Mouse (Mus musculus) B cell, adult (primary cell): ENCODE data around the gene Slc9a7. TPM values are rescaled to one million over a fixed set of nuclear protein-coding genes. Genes with fewer than 3 reads are reported as not detected.

Source experiments
- total RNA-seq: library from RNA; stranded (reverse); gene quantifications from 4 replicates; pipeline ENCODE4 v1.2.4, GENCODE M21; 2023; ENCODE audit not compliant: inconsistent age

Slc9a7 gene
- 75.5 to 91.2 TPM (median 81.3 TPM) in 4 replicates for total RNA-seq

GRCm38 (mm10) chrX:20291282-20292039 lies at the start of gene Slc9a7:
Gene Slc9a7, minus strand, starts transcription at chrX:20291807.

DNA sequence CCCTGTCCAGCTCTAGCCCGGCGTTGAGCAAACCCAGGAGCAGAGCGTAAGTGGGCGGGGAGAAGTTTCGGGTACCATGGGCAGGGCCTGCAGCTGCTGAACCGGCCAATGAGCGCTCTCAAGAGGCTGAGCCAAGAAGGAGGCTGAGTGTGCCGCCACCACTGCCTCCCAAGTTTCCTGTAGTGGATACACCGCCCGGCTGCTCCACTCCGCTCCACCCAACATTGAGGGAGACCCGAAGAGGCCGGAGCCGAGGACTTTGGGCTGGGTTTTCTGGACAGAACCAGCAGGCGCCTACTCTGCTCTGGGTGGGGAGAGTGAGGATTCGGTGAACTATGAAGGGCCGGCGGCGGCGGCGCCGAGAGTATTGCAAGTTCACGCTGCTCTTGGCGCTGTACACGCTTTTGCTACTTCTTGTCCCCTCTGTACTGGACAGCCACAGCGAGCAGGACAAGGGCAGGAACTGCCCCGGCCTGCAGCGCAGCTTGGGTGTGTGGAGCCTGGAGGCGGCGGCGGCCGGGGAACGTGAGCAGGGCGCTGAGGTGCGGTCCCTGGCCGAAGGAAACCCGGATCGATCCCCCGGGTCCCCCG lies 232.1 kb downstream of the Slc9a7 start, which contains the start of gene Chst7:
TSS of gene Chst7 (plus strand) at position 180 of the 591 bp plus-strand sequence.

Other genes starting within 250 kb of the Slc9a7 start
- 0.26 to 0.74 TPM in 2 of 4 replicates, not detected in the others for gene Chst7, start 232.2 kb downstream of the Slc9a7 start, total RNA-seq
- gene Rp2, start 72.7 kb upstream of the Slc9a7 start, total RNA-seq: 36.8 to 38.6 TPM (median 37.6 TPM) in 4 replicates
- gene Jade3, start 133.9 kb upstream of the Slc9a7 start, total RNA-seq: 4.8 to 5.4 TPM (median 5.0 TPM) in 4 replicates